8 mouse cellular contexts compared by ENCODE assay signal in genomic region chr16:49857504-49858160, GRCm38 (mm10). TPM values are rescaled to one million over a fixed set of nuclear protein-coding genes. Genes with fewer than 3 reads are reported as not detected.
DNase-seq lines count a peak whose midpoint lies in the region; ATAC-seq lines count a peak whose summit lies in the region.

No protein-coding gene starts in this region.

- H3K27me3 ChIP-seq in forebrain, embryonic 11.5 days (ENCODE audit: control insufficient read depth, insufficient read depth, low read length), result no peaks in the 10 kb centered on the region
- H3K27me3 ChIP-seq in intestine, embryonic 14.5 days (replicated peaks; ENCODE audit: control insufficient read depth, insufficient read depth, low read length), result no peaks in the 10 kb centered on the region
- no peaks in the 10 kb centered on the region for H3K27me3 ChIP-seq in midbrain, embryonic 11.5 days (ENCODE audit: control insufficient read depth, insufficient read depth, low read length)

- WGBS in forebrain, embryonic 11.5 days, result 55% methylated on average over 8 of the region's 8 CpGs
- WGBS in intestine, embryonic 14.5 days, result 70% methylated on average over 8 of the region's 8 CpGs
- 63% methylated on average over 8 of the region's 8 CpGs for WGBS in midbrain, embryonic 11.5 days

- DNase-seq in adrenal gland, adult 2 months, result peak; percentile 54
- DNase-seq in adrenal gland, postnatal 25 days, result no peak
- peak; percentile 52 for DNase-seq in CD4-positive helper T cell, adult 2 months (ENCODE audit: low read depth, low spot score)
- no peak for DNase-seq in forebrain, embryonic 11.5 days (ENCODE audit: low spot score)
- no peak for DNase-seq in intestine, embryonic 14.5 days (ENCODE audit: low spot score)
- DNase-seq in midbrain, embryonic 11.5 days (ENCODE audit: low spot score, missing footprints), result peak; percentile 86
- DNase-seq in gastrocnemius, postnatal 25 days, result no peak
- no peak for DNase-seq in frontal cortex, adult 2 months (ENCODE audit: extremely low spot score in 1 of 2, low spot score in 1 of 2)

- no peak overlapping the region; the same call in 1 of the 2 replicates for H3K9ac ChIP-seq in forebrain, embryonic 11.5 days (ENCODE audit: low read length)
- peak overlapping the region; percentile 29; the same call in 1 of the 2 replicates for H3K9ac ChIP-seq in intestine, embryonic 14.5 days (ENCODE audit: low read length)
- H3K9ac ChIP-seq in midbrain, embryonic 11.5 days (ENCODE audit: low read length), result no peak overlapping the region

- no peak overlapping the region for H3K27ac ChIP-seq in forebrain, embryonic 11.5 days (ENCODE audit: low read depth, low read length)
- H3K27ac ChIP-seq in intestine, embryonic 14.5 days (ENCODE audit: low read depth), result no peak overlapping the region
- H3K27ac ChIP-seq in midbrain, embryonic 11.5 days (ENCODE audit: low read depth, low read length), result no peak overlapping the region

- no peak overlapping the region for H3K4me3 ChIP-seq in forebrain, embryonic 11.5 days (ENCODE audit: low read depth, low read length)
- H3K4me3 ChIP-seq in intestine, embryonic 14.5 days (ENCODE audit: low read depth, low read length), result peak overlapping the region; percentile 75
- 0 out of 2 replicates have a peak overlapping the region, but pooled peaks have one; percentile 0 for H3K4me3 ChIP-seq in midbrain, embryonic 11.5 days (ENCODE audit: low read depth, low read length)

- no peaks in the 10 kb centered on the region for H3K36me3 ChIP-seq in forebrain, embryonic 11.5 days (ENCODE audit: control insufficient read depth, insufficient read depth, low read length)
- no peaks in the 10 kb centered on the region for H3K36me3 ChIP-seq in intestine, embryonic 14.5 days (ENCODE audit: control insufficient read depth, insufficient read depth, low read length)
- H3K36me3 ChIP-seq in midbrain, embryonic 11.5 days (ENCODE audit: control insufficient read depth, insufficient read depth, low read length), result no peaks in the 10 kb centered on the region

- H3K4me2 ChIP-seq in forebrain, embryonic 11.5 days (ENCODE audit: low read depth, low read length, severe bottlenecking), result peak overlapping the region; percentile 31; the same call in 1 of the 2 replicates
- H3K4me2 ChIP-seq in intestine, embryonic 14.5 days (ENCODE audit: low read length), result peak overlapping the region; percentile 67
- H3K4me2 ChIP-seq in midbrain, embryonic 11.5 days, result peak overlapping the region; percentile 17; the same call in 1 of the 2 replicates

- ATAC-seq in forebrain, embryonic 11.5 days (replicated peaks; ENCODE audit: low FRiP score), result no peak
- ATAC-seq in intestine, embryonic 14.5 days (replicated peaks; ENCODE audit: low FRiP score, low TSS enrichment, low read depth), result no peak
- ATAC-seq in midbrain, embryonic 11.5 days (ENCODE audit: low FRiP score), result no peak

- no peaks in the 10 kb centered on the region for H3K4me1 ChIP-seq in forebrain, embryonic 11.5 days (replicated peaks; ENCODE audit: control insufficient read depth, insufficient read depth, low read length)
- H3K4me1 ChIP-seq in intestine, embryonic 14.5 days (replicated peaks; ENCODE audit: control insufficient read depth, insufficient read depth, low read length), result peaks cover 15% of the 10 kb centered on the region; the same call in 1 of the 2 replicates
- peaks cover 11% of the 10 kb centered on the region for H3K4me1 ChIP-seq in midbrain, embryonic 11.5 days (ENCODE audit: control insufficient read depth, insufficient read depth, low read length)

- H3K9me3 ChIP-seq in forebrain, embryonic 11.5 days (ENCODE audit: control insufficient read depth, low read length), result no peaks in the 10 kb centered on the region
- H3K9me3 ChIP-seq in intestine, embryonic 14.5 days (ENCODE audit: control insufficient read depth, low read length), result no peaks in the 10 kb centered on the region
- H3K9me3 ChIP-seq in midbrain, embryonic 11.5 days (ENCODE audit: control insufficient read depth, low read length), result no peaks in the 10 kb centered on the region

RNA-seq across cellular contexts. Expression of gene Cd47, which starts 57.3 kb away (rescaled TPM):
- total RNA-seq in adrenal gland, adult 2 months (2021), result 100 to 1,000 TPM; 106 to 189 TPM
- polyA plus RNA-seq in adrenal gland, adult 2 months (2012; rRNA removed), result 75.0 and 105 TPM in 2 replicates
- 175 and 220 TPM in 2 replicates for total RNA-seq in adrenal gland, postnatal 25 days (2021)
- polyA plus RNA-seq in forebrain, embryonic 11.5 days (2014; fragmentation: Nextera tagmentation; extraction: Ambion mirVana), result 45.4 and 47.6 TPM in 2 replicates
- polyA plus RNA-seq in intestine, embryonic 14.5 days (2014; fragmentation: Nextera tagmentation; extraction: Ambion mirVana), result 68.0 and 74.7 TPM in 2 replicates
- polyA plus RNA-seq in midbrain, embryonic 11.5 days (2014; fragmentation: Nextera tagmentation; extraction: Ambion mirVana), result 57.8 and 63.5 TPM in 2 replicates
- total RNA-seq in gastrocnemius, postnatal 25 days (2021), result 10 to 100 TPM; 23.3 to 28.9 TPM
- polyA plus RNA-seq in frontal cortex, adult 2 months (2012; rRNA removed), result 123 and 127 TPM in 2 replicates

Comparison
In these comparisons a context has a peak if more than half of its experiments do, and no peak if none do; other contexts are left out.
1. DNase-seq: peak in adrenal gland, adult 2 months (single experiment), CD4-positive helper T cell, adult 2 months (single experiment) and midbrain, embryonic 11.5 days (single experiment); none in adrenal gland, postnatal 25 days (single experiment), forebrain, embryonic 11.5 days (single experiment), intestine, embryonic 14.5 days (single experiment), gastrocnemius, postnatal 25 days (single experiment) and frontal cortex, adult 2 months (0 of 2).
2. H3K4me2 ChIP-seq: peak in every context shown above with its lines; median percentile 67 in intestine, embryonic 14.5 days; 31 in forebrain, embryonic 11.5 days; 17 in midbrain, embryonic 11.5 days.